In the genomic region with DNA sequence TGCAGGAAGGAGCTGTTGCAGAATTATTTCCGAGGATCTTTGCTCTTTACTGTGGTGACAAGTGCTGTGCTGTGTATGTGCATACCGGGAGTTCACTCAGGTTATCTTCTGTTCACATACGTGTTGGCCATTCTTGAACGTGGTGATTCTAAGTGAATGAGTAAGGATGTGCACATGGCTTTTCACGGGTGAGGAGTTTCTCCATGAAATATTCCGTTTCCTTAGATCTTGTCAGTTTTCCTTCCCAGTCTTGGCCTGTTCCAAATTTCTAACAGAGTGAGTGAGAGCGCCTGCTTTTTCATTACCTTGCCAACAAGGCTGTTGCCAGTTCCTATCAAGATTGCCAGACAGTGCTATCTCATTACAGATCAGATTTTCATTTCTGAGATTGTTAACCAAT, we compare ENCODE assay signal across 18 mouse cellular contexts.
A peak's percentile ranks its signal among the peaks of the same experiment; 100 is the strongest.
DNase-seq lines count a peak whose midpoint lies in the region; ATAC-seq and TF ChIP-seq lines count a peak whose summit lies in the region.
"Had no signal": no experiment of that assay in that cellular context is flagged by ENCODE, and none has a peak within 500 bp of the region (broad histone marks: within the 10 kb centered on the region; RNA-seq: fewer than 3 reads in every experiment).

No protein-coding gene starts in this region.

- no peaks in the 10 kb centered on the region for H3K27me3 ChIP-seq in forebrain, embryonic 14.5 days (replicated peaks; ENCODE audit: control insufficient read depth, insufficient read depth, low read length)
- no peaks in the 10 kb centered on the region for H3K27me3 ChIP-seq in forebrain, embryonic 10.5 days (ENCODE audit: poor library complexity, severe bottlenecking)
- no peaks in the 10 kb centered on the region for H3K27me3 ChIP-seq in kidney, adult 2 months (replicated peaks; ENCODE audit: control insufficient read depth, insufficient read depth, low read length)
- H3K27me3 ChIP-seq in kidney, embryonic 16.5 days (ENCODE audit: insufficient read depth, low read length) = no peaks in the 10 kb centered on the region
- no peaks in the 10 kb centered on the region for H3K27me3 ChIP-seq in midbrain, embryonic 15.5 days (replicated peaks)
- H3K27me3 ChIP-seq in midbrain, embryonic 14.5 days (ENCODE audit: control insufficient read depth, insufficient read depth, low read length) = no peaks in the 10 kb centered on the region
- no peaks in the 10 kb centered on the region for H3K27me3 ChIP-seq in hindbrain, embryonic 16.5 days (replicated peaks; ENCODE audit: control insufficient read depth, insufficient read depth, low read length)
- H3K27me3 ChIP-seq: heart, embryonic 12.5 days; intestine, embryonic 15.5 days; kidney, embryonic 15.5 days; Patski had no signal

- H3K27ac ChIP-seq in forebrain, embryonic 14.5 days (ENCODE audit: low read depth, low read length) = peak overlapping the region; percentile 55
- no peak overlapping the region for H3K27ac ChIP-seq in forebrain, embryonic 10.5 days
- no peak overlapping the region for H3K27ac ChIP-seq in kidney, adult 2 months (ENCODE audit: insufficient read depth, low read depth, low read length)
- no peak overlapping the region for H3K27ac ChIP-seq in kidney, embryonic 16.5 days (ENCODE audit: low read length)
- no peak overlapping the region for H3K27ac ChIP-seq in midbrain, embryonic 15.5 days
- H3K27ac ChIP-seq in midbrain, embryonic 14.5 days (replicated peaks; ENCODE audit: low read depth, low read length) = no peak overlapping the region
- 0 out of 2 replicates have a peak overlapping the region, but pooled peaks have one; percentile 17 for H3K27ac ChIP-seq in hindbrain, embryonic 16.5 days (ENCODE audit: low read depth, low read length)
- H3K27ac ChIP-seq: intestine, embryonic 15.5 days; kidney, embryonic 15.5 days; stomach, postnatal 0 days had no signal

- 74% methylated on average over 7 of the region's 7 CpGs for WGBS in forebrain, embryonic 14.5 days
- WGBS in forebrain, embryonic 10.5 days = 93% methylated on average over 7 of the region's 7 CpGs
- 52% methylated on average over 7 of the region's 7 CpGs for WGBS in kidney, adult 2 months
- 79% methylated on average over 7 of the region's 7 CpGs for WGBS in kidney, embryonic 16.5 days
- WGBS in midbrain, embryonic 15.5 days = 71% methylated on average over 7 of the region's 7 CpGs
- WGBS in midbrain, embryonic 14.5 days = 73% methylated on average over 7 of the region's 7 CpGs
- 54% methylated on average over 7 of the region's 7 CpGs for WGBS in hindbrain, embryonic 16.5 days

- H3K9ac ChIP-seq in forebrain, embryonic 14.5 days (ENCODE audit: low read length) = no peak overlapping the region
- H3K9ac ChIP-seq in kidney, embryonic 16.5 days (replicated peaks; ENCODE audit: low read length) = no peak overlapping the region
- H3K9ac ChIP-seq in midbrain, embryonic 15.5 days = no peak overlapping the region
- no peak overlapping the region for H3K9ac ChIP-seq in midbrain, embryonic 14.5 days (replicated peaks; ENCODE audit: low read length)
- H3K9ac ChIP-seq in hindbrain, embryonic 16.5 days (ENCODE audit: low read depth, low read length) = no peak overlapping the region
- H3K9ac ChIP-seq: heart, embryonic 12.5 days; intestine, embryonic 15.5 days; kidney, embryonic 15.5 days had no signal

- DNase-seq in forebrain, embryonic 14.5 days (ENCODE audit: low spot score) = peak; percentile 72
- no peak for DNase-seq in forebrain, embryonic 10.5 days (ENCODE audit: extremely low spot score, low spot score)
- peak; percentile 13 for DNase-seq in kidney, adult 2 months
- no peak for DNase-seq in midbrain, embryonic 14.5 days
- no peak for DNase-seq in retina, embryonic 14.5 days (ENCODE audit: low spot score)
- DNase-seq: liver; lung, adult 2 months; right cerebral cortex, postnatal 25 days; thymus, postnatal 4 days had no signal

- H3K4me3 ChIP-seq in forebrain, embryonic 14.5 days (ENCODE audit: low read depth, low read length) = no peak overlapping the region
- no peak overlapping the region for H3K4me3 ChIP-seq in forebrain, embryonic 10.5 days
- H3K4me3 ChIP-seq in kidney, adult 2 months (ENCODE audit: insufficient read depth, low read depth, low read length) = no peak overlapping the region
- H3K4me3 ChIP-seq in kidney, embryonic 16.5 days (ENCODE audit: low read length) = no peak overlapping the region
- no peak overlapping the region for H3K4me3 ChIP-seq in midbrain, embryonic 15.5 days
- no peak overlapping the region for H3K4me3 ChIP-seq in midbrain, embryonic 14.5 days (replicated peaks; ENCODE audit: low read depth, low read length)
- H3K4me3 ChIP-seq in hindbrain, embryonic 16.5 days (ENCODE audit: low read length) = no peak overlapping the region
- H3K4me3 ChIP-seq: heart, embryonic 12.5 days; intestine, embryonic 15.5 days; kidney, embryonic 15.5 days had no signal

- H3K36me3 ChIP-seq in forebrain, embryonic 14.5 days (ENCODE audit: control insufficient read depth, insufficient read depth, low read length) = no peaks in the 10 kb centered on the region
- H3K36me3 ChIP-seq in forebrain, embryonic 10.5 days (replicated peaks) = no peaks in the 10 kb centered on the region
- no peaks in the 10 kb centered on the region for H3K36me3 ChIP-seq in kidney, adult 2 months (ENCODE audit: control insufficient read depth, insufficient read depth, low read length)
- H3K36me3 ChIP-seq in kidney, embryonic 16.5 days (ENCODE audit: insufficient read depth, low read length) = no peaks in the 10 kb centered on the region
- no peaks in the 10 kb centered on the region for H3K36me3 ChIP-seq in midbrain, embryonic 15.5 days (replicated peaks)
- no peaks in the 10 kb centered on the region for H3K36me3 ChIP-seq in midbrain, embryonic 14.5 days (ENCODE audit: control insufficient read depth, insufficient read depth, low read length)
- H3K36me3 ChIP-seq in hindbrain, embryonic 16.5 days (ENCODE audit: control insufficient read depth, insufficient read depth, low read length) = no peaks in the 10 kb centered on the region
- H3K36me3 ChIP-seq: heart, embryonic 12.5 days; intestine, embryonic 15.5 days; kidney, embryonic 15.5 days had no signal

- H3K4me1 ChIP-seq in forebrain, embryonic 14.5 days (ENCODE audit: control insufficient read depth, insufficient read depth, low read length) = no peaks in the 10 kb centered on the region
- H3K4me1 ChIP-seq in forebrain, embryonic 10.5 days = no peaks in the 10 kb centered on the region
- H3K4me1 ChIP-seq in kidney, adult 2 months (ENCODE audit: control insufficient read depth, insufficient read depth, low read length) = peaks cover 5% of the 10 kb centered on the region; the same call in 1 of the 2 replicates
- H3K4me1 ChIP-seq in kidney, embryonic 16.5 days (ENCODE audit: insufficient read depth, low read length) = no peaks in the 10 kb centered on the region
- H3K4me1 ChIP-seq in midbrain, embryonic 15.5 days = no peaks in the 10 kb centered on the region
- no peaks in the 10 kb centered on the region for H3K4me1 ChIP-seq in midbrain, embryonic 14.5 days (ENCODE audit: control insufficient read depth, insufficient read depth, low read length)
- H3K4me1 ChIP-seq in hindbrain, embryonic 16.5 days (ENCODE audit: control insufficient read depth, insufficient read depth, low read depth, low read length) = peaks cover 4% of the 10 kb centered on the region
- H3K4me1 ChIP-seq: heart, embryonic 12.5 days; intestine, embryonic 15.5 days; kidney, embryonic 15.5 days had no signal

- no peak overlapping the region for H3K4me2 ChIP-seq in forebrain, embryonic 14.5 days (ENCODE audit: low read length)
- H3K4me2 ChIP-seq in kidney, embryonic 16.5 days (replicated peaks; ENCODE audit: low read depth, low read length) = no peak overlapping the region
- H3K4me2 ChIP-seq in midbrain, embryonic 15.5 days = no peak overlapping the region
- no peak overlapping the region for H3K4me2 ChIP-seq in midbrain, embryonic 14.5 days (ENCODE audit: low read length)
- H3K4me2 ChIP-seq in hindbrain, embryonic 16.5 days (ENCODE audit: low read length) = no peak overlapping the region; the same call in 1 of the 2 replicates
- H3K4me2 ChIP-seq: heart, embryonic 12.5 days; intestine, embryonic 15.5 days; kidney, embryonic 15.5 days had no signal

- no peak for TF ChIP-seq CTCF in kidney, adult 2 months (conservative IDR thresholded peaks at IDR 0.05; ENCODE audit: insufficient read depth, insufficient read length, low read depth, low read length)

- no peaks in the 10 kb centered on the region for H3K9me3 ChIP-seq in forebrain, embryonic 14.5 days (replicated peaks; ENCODE audit: control insufficient read depth, low read length)
- H3K9me3 ChIP-seq in forebrain, embryonic 10.5 days = no peaks in the 10 kb centered on the region
- no peaks in the 10 kb centered on the region for H3K9me3 ChIP-seq in kidney, embryonic 16.5 days (ENCODE audit: low read length)
- no peaks in the 10 kb centered on the region for H3K9me3 ChIP-seq in midbrain, embryonic 15.5 days
- no peaks in the 10 kb centered on the region for H3K9me3 ChIP-seq in midbrain, embryonic 14.5 days (ENCODE audit: control insufficient read depth, low read length)
- H3K9me3 ChIP-seq in hindbrain, embryonic 16.5 days (ENCODE audit: control insufficient read depth, low read length) = no peaks in the 10 kb centered on the region
- H3K9me3 ChIP-seq: heart, embryonic 12.5 days; intestine, embryonic 15.5 days; kidney, embryonic 15.5 days had no signal

- TF ChIP-seq POLR2A in kidney, adult 2 months (IDR thresholded peaks at IDR 0.05; ENCODE audit: low read depth, low read length) = no peak

- peak; percentile 85; the same call in 1 of the 2 replicates for ATAC-seq in forebrain, embryonic 14.5 days
- ATAC-seq in kidney, embryonic 16.5 days (ENCODE audit: low FRiP score, low TSS enrichment) = no peak
- ATAC-seq in midbrain, embryonic 15.5 days (replicated peaks) = peak; percentile 60; the same call in 1 of the 2 replicates
- ATAC-seq in midbrain, embryonic 14.5 days (ENCODE audit: low FRiP score, low TSS enrichment) = no peak
- peak; percentile 75 for ATAC-seq in hindbrain, embryonic 16.5 days
- ATAC-seq: activated CD4-positive, CD25-positive, alpha-beta regulatory T cell, adult 4 months; intestine, embryonic 15.5 days; Patski had no signal

Comparison
In these comparisons a context has a peak if more than half of its experiments do, and no peak if none do; other contexts are left out.
1. ATAC-seq: peak in forebrain, embryonic 14.5 days (single experiment), midbrain, embryonic 15.5 days (single experiment) and hindbrain, embryonic 16.5 days (single experiment); none in kidney, embryonic 16.5 days (single experiment) and midbrain, embryonic 14.5 days (single experiment).
2. DNase-seq: peak in forebrain, embryonic 14.5 days (single experiment) and kidney, adult 2 months (single experiment); none in forebrain, embryonic 10.5 days (single experiment), midbrain, embryonic 14.5 days (single experiment) and retina, embryonic 14.5 days (single experiment).
3. H3K27ac ChIP-seq: peak in forebrain, embryonic 14.5 days (single experiment) and hindbrain, embryonic 16.5 days (single experiment); none in forebrain, embryonic 10.5 days (single experiment), kidney, adult 2 months (single experiment), kidney, embryonic 16.5 days (single experiment), midbrain, embryonic 15.5 days (single experiment) and midbrain, embryonic 14.5 days (single experiment).